Comparison of ENCODE assay signal across 21 mouse cellular contexts in genomic region chr7:114183416-114183815, GRCm38 (mm10).
DNase-seq lines count a peak whose midpoint lies in the region; ATAC-seq and TF ChIP-seq lines count a peak whose summit lies in the region.
"Had no signal": no experiment of that assay in that cellular context is flagged by ENCODE, and none has a peak within 500 bp of the region (broad histone marks: within the 10 kb centered on the region; RNA-seq: fewer than 3 reads in every experiment).

No protein-coding gene starts in this region.

- H3K36me3 ChIP-seq in intestine, embryonic 15.5 days, result no peaks in the 10 kb centered on the region
- H3K36me3 ChIP-seq: embryonic facial prominence, embryonic 10.5 days; forebrain, embryonic 10.5 days; heart, embryonic 10.5 days; heart, embryonic 15.5 days; hindbrain, embryonic 13.5 days had no signal

- no peak overlapping the region for H3K9ac ChIP-seq in intestine, embryonic 15.5 days
- H3K9ac ChIP-seq: heart, embryonic 15.5 days; hindbrain, embryonic 13.5 days had no signal

- DNase-seq in layer of hippocampus, adult 2 months (ENCODE audit: low spot score in 2 of 2), result no peak
- no peak for DNase-seq in layer of hippocampus, postnatal 36 days
- DNase-seq in NIH3T3 (ENCODE audit: low read depth), result peak; percentile 46
- peak; percentile 11 for DNase-seq in ZHBTc4 (ENCODE audit: low read depth, low spot score)
- no peak for DNase-seq in gastrocnemius, adult 2 months
- DNase-seq: adrenal gland, adult 2 months; adrenal gland, postnatal 25 days; cerebellum, adult 2 months; cerebellum, postnatal 10 days; gastrocnemius, postnatal 10 days; heart, adult 18-20 months; heart, postnatal 14 days had no signal

- intact Hi-C loops in gastrocnemius, adult 2 months (cut with DNase I), result loop anchor here (5.0 kb wide), 1 partner anchor 51 kb away; no protein-coding TSS in a partner anchor

- 61% methylated on average over 6 of the region's 6 CpGs for WGBS in intestine, embryonic 15.5 days

- no peaks in the 10 kb centered on the region for H3K27me3 ChIP-seq in intestine, embryonic 15.5 days (replicated peaks)
- H3K27me3 ChIP-seq: heart, embryonic 15.5 days; hindbrain, embryonic 13.5 days had no signal

- no peak overlapping the region for H3K4me2 ChIP-seq in intestine, embryonic 15.5 days (replicated peaks)
- H3K4me2 ChIP-seq: heart, embryonic 15.5 days; hindbrain, embryonic 13.5 days had no signal

- no peak for ATAC-seq in intestine, embryonic 15.5 days
- ATAC-seq: forebrain, embryonic 14.5 days; hindbrain, postnatal 0 days had no signal

- no peaks in the 10 kb centered on the region for H3K9me3 ChIP-seq in intestine, embryonic 15.5 days
- H3K9me3 ChIP-seq: embryonic facial prominence, embryonic 10.5 days; forebrain, embryonic 10.5 days; heart, embryonic 10.5 days; heart, embryonic 15.5 days had no signal

- TF ChIP-seq CTCF in layer of hippocampus, adult 2 months (conservative IDR thresholded peaks at IDR 0.05), result no peak
- no peak for TF ChIP-seq CTCF in gastrocnemius, adult 2 months (IDR thresholded peaks at IDR 0.05)

- H3K4me1 ChIP-seq in intestine, embryonic 15.5 days (replicated peaks), result peaks cover 11% of the 10 kb centered on the region

- H3K27ac ChIP-seq in layer of hippocampus, adult 2 months, result peak overlapping the region; percentile 82
- H3K27ac ChIP-seq in intestine, embryonic 15.5 days, result no peak overlapping the region
- no peak overlapping the region for H3K27ac ChIP-seq in gastrocnemius, adult 2 months
- H3K27ac ChIP-seq: embryonic facial prominence, embryonic 10.5 days; forebrain, embryonic 10.5 days; heart, embryonic 15.5 days; hindbrain, embryonic 13.5 days; hindbrain, postnatal 0 days had no signal

- no peak overlapping the region for H3K4me3 ChIP-seq in layer of hippocampus, adult 2 months
- no peak overlapping the region for H3K4me3 ChIP-seq in intestine, embryonic 15.5 days (replicated peaks)
- no peak overlapping the region for H3K4me3 ChIP-seq in gastrocnemius, adult 2 months
- H3K4me3 ChIP-seq: embryonic facial prominence, embryonic 10.5 days; erythroblast, embryonic 14.5 days; forebrain, embryonic 10.5 days; heart, embryonic 10.5 days; heart, embryonic 15.5 days; hindbrain, embryonic 13.5 days had no signal

Comparison
In these comparisons a context has a peak if more than half of its experiments do, and no peak if none do; other contexts are left out.
1. DNase-seq: peak in NIH3T3 (single experiment) and ZHBTc4 (single experiment); none in layer of hippocampus, adult 2 months (0 of 2), layer of hippocampus, postnatal 36 days (0 of 2) and gastrocnemius, adult 2 months (single experiment).